Mouse (Mus musculus) common myeloid progenitor, adult 5-6 weeks (primary cell): Measurements from ENCODE around the gene Gm49322. TPM values are rescaled to one million over a fixed set of nuclear protein-coding genes. Genes with fewer than 3 reads are reported as not detected.
"Not testable (repeated sequence)": the region's sequence is repeated elsewhere in the genome, so short reads cannot be mapped to it uniquely, and the experiment has no call there.

ENCODE experiments used
- ATAC-seq: replicated peaks from 2 replicates; pipeline ENCODE4 v1.8.0; 2016; ENCODE audit warnings: low read depth, mild to moderate bottlenecking, moderate TSS enrichment, inconsistent platforms; ENCODE audit not compliant: poor library complexity, severe bottlenecking
- total RNA-seq: library from RNA; stranded (forward); fragments of 200-1000, 187-1606 nt; gene quantifications from 2 replicates; pipeline ENCODE4 v1.2.3, GENCODE M21; 2017

Gene Gm49322
- total RNA-seq, 1 experiment from 2014 or later: 0.27 TPM

DNA sequence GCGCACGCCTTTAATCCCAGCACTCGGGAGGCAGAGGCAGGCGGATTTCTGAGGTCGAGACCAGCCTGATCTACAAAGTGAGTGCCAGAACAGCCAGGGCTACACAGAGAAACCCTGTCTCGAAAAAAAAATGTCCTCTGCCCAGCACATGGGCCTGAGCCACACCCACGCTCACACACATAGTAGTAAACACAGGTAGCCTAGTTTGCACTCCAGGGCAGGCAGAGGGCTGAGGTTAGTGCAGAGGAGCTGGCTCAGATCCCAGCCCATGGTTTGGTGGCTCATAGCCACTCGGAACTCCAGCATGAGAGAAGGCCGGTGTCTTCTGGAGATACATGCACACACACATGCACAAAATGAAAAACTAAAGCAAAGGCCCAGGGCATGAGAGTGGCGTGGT lies 41.1 kb downstream of the Gm49322 start:
- ATAC-seq: no peak

- not testable (repeated sequence) for ATAC-seq
These were observed 44.1 kb downstream of the Gm49322 start for GRCm38 (mm10) chr10:80649910-80650309.

- no peak for ATAC-seq
These were observed 44.6 kb downstream of the Gm49322 start for GRCm38 (mm10) chr10:80650392-80650791.

DNA sequence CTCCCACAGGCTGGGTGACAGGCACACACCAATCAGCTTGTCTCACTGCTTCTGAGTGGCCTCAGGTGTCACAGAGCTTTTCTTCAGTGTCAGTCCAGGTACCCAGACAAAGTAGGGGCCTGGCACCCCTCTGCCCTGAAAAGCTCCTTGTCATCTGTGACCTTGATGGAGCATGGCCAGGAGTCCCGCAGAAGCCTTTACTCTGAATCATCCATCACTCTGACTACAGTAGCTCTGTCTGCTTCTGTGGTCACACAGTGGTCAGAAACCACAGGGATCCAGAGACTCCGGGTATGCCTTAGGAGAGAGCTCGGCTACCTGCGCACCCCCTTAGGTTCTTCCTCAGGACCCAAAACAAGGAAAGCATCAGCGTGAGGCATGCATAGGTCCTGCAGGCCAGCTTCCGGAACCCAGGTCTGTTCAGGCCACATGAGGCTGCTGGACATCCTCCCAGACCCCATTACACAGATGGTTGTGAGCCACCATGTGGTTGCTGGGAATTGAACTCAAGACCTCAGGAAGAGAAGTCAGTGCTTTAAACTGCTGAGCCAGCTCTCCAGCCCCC lies 47.4 kb downstream of the Gm49322 start:
- ATAC-seq: no peak

GRCm38 (mm10) chr10:80654866-80655265 lies 49.0 kb downstream of the Gm49322 start:
- ATAC-seq: no peak

- no peak for ATAC-seq
These were observed 49.7 kb downstream of the Gm49322 start for GRCm38 (mm10) chr10:80655406-80656129.

GRCm38 (mm10) chr10:80656130-80656862 lies 50.5 kb downstream of the Gm49322 start:
- ATAC-seq: peak; percentile 77

DNA sequence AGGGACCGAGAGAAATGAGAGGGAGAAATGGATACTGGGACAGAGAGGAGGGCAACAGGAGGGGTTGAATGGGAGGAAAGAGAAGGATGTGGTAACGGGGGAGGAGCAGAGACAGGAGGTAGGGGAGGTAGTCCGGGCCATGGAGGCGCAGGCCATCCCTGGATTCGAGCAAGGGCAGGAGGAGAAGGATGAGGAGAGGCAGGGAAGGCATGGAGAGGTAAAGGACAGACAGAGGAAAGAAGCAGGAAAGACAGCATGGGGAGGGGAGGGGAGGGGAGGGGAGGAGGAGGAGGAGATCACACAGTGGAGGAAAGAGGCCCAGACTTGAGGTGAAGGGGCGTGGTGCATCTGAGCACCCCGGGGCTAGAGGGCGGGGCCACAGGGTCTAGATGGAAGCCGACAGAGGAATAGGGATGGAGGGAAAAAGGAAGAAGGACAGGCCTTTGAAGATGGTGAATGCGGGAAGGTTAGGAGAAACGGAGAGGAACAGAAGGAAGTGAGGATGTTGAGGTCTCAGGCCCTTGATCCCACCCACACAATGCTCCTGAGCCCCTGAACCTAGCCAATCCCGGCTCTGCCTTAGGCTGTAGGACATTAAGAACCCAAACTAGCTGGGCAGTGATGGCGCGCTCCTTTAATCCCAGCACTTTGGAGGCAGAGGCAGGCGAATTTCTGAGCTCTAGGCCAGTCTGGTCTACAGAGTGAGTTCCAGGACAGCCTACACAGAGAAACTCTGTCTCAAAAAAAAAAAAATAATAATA lies 51.2 kb downstream of the Gm49322 start, which contains the start of gene Btbd2:
Gene Btbd2, minus strand, starts transcription at position 209 of the 761 bp plus-strand sequence.
- ATAC-seq: no peak

- no peak for ATAC-seq
These were observed 52.5 kb downstream of the Gm49322 start for GRCm38 (mm10) chr10:80658194-80658840.

DNA sequence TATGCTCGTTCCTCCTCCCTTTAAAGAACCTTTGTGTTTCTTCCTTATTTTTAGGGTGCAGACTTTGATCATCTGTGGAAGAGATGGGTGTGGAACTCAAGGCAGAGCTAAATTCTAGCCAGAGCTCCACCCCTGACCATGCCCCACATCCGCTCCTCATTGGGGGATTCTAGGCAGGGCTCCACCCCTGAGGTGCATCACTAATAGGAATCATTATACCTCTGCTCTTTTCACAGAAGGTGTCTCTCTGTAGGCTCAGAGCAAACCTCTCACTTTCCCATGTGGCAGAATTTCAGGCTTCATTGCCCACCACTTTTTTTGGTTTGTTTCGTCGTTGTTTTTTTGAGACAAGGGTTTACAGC lies 53.0 kb downstream of the Gm49322 start:
- peak; percentile 60 for ATAC-seq

DNA sequence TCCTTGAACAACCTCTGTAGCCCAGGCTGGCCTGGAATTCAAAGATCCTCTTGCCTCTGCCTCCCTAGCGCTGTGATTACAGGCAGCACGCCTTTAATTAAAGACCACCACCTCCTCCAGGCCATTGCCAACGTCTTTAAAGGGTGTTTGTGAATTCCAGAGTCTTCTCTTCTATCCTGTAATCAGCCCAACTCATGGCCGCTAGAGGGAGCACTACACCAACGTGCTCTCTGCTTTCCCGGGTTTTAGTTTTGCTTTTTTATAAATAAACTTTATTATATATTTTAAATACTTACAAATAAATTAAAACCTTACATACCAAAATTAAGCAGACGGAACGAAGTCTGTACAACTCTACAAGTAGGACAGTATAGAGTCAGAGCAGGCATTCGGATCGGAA lies 53.4 kb downstream of the Gm49322 start:
- ATAC-seq: 0 out of 2 replicates have a peak, but pooled peaks have one; percentile 27

DNA sequence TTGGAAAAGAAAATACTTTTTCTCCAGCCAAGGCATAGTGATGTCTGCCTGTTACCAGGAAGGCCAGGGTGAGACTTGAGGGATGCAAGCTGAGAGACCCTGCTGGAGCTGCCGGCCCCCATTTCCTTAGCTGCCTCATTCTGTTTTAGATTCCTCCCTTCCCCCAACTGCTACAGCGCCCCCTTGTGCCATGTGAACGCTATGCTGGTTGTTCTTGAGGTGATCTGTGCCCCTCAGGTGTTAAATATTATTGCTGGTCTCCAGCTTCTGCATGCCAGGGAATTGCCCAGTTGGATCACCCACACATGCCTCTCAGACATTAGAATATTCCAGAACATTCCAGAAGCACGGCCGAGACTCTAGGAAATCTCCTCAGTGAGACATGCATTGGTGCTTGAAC lies 55.3 kb downstream of the Gm49322 start:
- no peak for ATAC-seq

DNA sequence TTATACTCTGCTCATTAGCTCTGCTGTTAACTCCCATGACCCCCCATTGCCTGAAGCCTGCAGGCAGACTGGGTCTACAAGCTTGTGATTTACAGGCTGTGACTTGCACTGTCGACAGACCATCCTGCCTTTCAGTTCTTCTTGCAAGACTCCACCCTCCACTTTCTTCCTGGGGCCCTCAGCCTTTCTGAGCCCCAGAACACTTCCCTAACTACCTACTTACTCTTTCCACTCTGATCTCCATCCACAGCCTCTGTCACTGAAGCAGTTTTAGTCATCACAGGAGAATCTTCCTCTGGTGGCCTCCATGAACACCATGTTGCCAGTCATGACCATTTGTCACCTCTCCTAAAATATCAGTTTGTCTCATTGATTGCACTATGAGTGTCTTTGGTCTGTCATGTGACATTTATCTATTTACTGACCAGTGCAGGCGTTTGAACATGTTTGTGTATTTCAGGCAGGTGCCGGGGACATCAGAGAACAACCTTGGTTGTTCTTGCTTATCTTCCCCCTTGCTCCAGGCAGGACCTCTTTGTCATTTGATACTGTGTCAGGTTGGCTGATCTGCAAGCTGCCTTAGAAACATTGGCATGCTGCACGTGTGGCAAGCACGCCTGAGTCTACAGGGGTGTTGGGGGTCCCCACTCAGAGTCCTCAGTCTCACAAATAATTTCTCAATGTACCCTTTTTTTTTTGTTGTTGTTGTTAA lies 57.8 kb downstream of the Gm49322 start:
- no peak for ATAC-seq

GRCm38 (mm10) chr10:80664197-80665015 lies 58.6 kb downstream of the Gm49322 start:
- ATAC-seq: peak; percentile 53

DNA sequence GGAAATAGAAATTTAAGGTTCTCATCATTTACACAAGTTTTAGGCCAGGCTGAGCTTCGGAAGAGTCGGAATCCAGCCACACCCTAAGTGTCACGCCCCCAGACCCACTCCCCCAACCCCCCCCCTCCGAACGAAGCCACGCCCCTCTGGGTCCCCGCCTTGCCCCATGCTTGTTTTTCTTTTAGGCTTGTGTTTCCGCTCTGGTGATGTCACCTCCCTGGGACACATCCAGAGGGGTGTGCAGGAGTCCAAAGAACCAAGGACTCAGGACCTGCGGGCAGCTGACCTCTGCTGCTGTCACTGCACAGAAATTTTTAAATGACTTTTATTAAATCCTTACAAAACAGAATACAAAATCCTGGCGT lies 59.2 kb downstream of the Gm49322 start:
- ATAC-seq: no peak
